Comparison of ENCODE assay signal across 36 mouse cellular contexts in the genomic region with DNA sequence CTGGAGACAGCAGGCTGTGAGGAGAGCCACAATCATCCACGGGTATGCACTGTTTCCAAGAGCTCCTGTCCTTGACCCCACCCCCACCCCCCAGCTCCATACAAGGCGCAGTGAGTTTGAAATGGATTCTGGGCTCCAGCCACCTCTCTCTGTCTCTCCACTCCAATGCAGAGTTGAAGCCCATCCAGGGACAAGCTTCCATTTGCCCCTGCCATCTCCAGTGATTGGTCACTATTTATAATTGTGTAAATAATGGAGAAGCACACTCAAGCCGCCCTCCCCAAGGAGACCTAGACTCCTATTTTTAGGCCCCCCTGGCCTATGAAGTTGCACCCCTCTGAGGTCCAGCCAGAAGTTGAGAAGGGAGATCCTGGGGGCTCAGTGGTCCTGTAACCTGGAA. TPM values are rescaled to one million over a fixed set of nuclear protein-coding genes. Genes with fewer than 3 reads are reported as not detected.
"Had no signal": no experiment of that assay in that cellular context is flagged by ENCODE, and none has a peak within 500 bp of the region (broad histone marks: within the 10 kb centered on the region; RNA-seq: fewer than 3 reads in every experiment).

No protein-coding gene starts in this region.

- H3K36me3 ChIP-seq: heart, embryonic 10.5 days; heart, embryonic 12.5 days; heart, embryonic 13.5 days; heart, embryonic 15.5 days; hindbrain, embryonic 10.5 days; hindbrain, embryonic 12.5 days; hindbrain, embryonic 13.5 days; hindbrain, embryonic 15.5 days; intestine, embryonic 15.5 days; kidney, embryonic 15.5 days had no signal

- DNase-seq: heart, postnatal 10 days; heart, postnatal 14 days; heart, postnatal 36 days; kidney, adult 11 months; kidney, adult 18-20 months; kidney, adult 2 months; kidney, adult 8-10 months; kidney, adult 9 months; kidney, postnatal 10 days; kidney, postnatal 14 days; kidney, postnatal 25 days; kidney, postnatal 36 days; kidney, postnatal 4 days; layer of hippocampus, adult 9-11 months; layer of hippocampus, postnatal 36 days had no signal

- H3K4me2 ChIP-seq: heart, embryonic 11.5 days; heart, embryonic 12.5 days; heart, embryonic 13.5 days; heart, embryonic 15.5 days; hindbrain, embryonic 12.5 days; hindbrain, embryonic 13.5 days; hindbrain, embryonic 14.5 days; hindbrain, embryonic 15.5 days; intestine, embryonic 15.5 days; kidney, embryonic 15.5 days had no signal

- H3K4me3 ChIP-seq: heart, embryonic 10.5 days; heart, embryonic 12.5 days; heart, embryonic 13.5 days; heart, embryonic 15.5 days; hindbrain, embryonic 10.5 days; hindbrain, embryonic 12.5 days; hindbrain, embryonic 13.5 days; hindbrain, embryonic 15.5 days; intestine, embryonic 15.5 days; kidney, embryonic 15.5 days; layer of hippocampus, adult 2 months; left cerebral cortex, adult 2 months had no signal

- ATAC-seq: hindbrain, embryonic 16.5 days; hindbrain, postnatal 0 days; inflammation-experienced regulatory T-cells, adult 6 months; intestine, embryonic 15.5 days; intestine, embryonic 16.5 days; intestine, postnatal 0 days had no signal

- H3K27ac ChIP-seq: heart, embryonic 10.5 days; heart, embryonic 13.5 days; heart, embryonic 15.5 days; hindbrain, embryonic 10.5 days; hindbrain, embryonic 12.5 days; hindbrain, embryonic 13.5 days; hindbrain, embryonic 14.5 days; hindbrain, embryonic 15.5 days; hindbrain, postnatal 0 days; intestine, embryonic 15.5 days; kidney, embryonic 15.5 days; kidney, postnatal 0 days; layer of hippocampus, adult 2 months; left cerebral cortex, adult 2 months had no signal

- H3K9ac ChIP-seq: heart, embryonic 12.5 days; heart, embryonic 13.5 days; heart, embryonic 15.5 days; hindbrain, embryonic 12.5 days; hindbrain, embryonic 13.5 days; hindbrain, embryonic 14.5 days; hindbrain, embryonic 15.5 days; intestine, embryonic 15.5 days; kidney, embryonic 15.5 days had no signal

- H3K9me3 ChIP-seq: heart, embryonic 10.5 days; heart, embryonic 12.5 days; heart, embryonic 13.5 days; heart, embryonic 15.5 days; hindbrain, embryonic 10.5 days; hindbrain, embryonic 12.5 days; hindbrain, embryonic 13.5 days; hindbrain, embryonic 15.5 days; intestine, embryonic 15.5 days; kidney, embryonic 15.5 days had no signal

RNA-seq across cellular contexts. Expression of a gene that starts 4.5 kb away (rescaled TPM):
- total RNA-seq: hematopoietic stem cell, adult 5-6 weeks had no signal
